Mouse (Mus musculus) thymus, adult 2 months (tissue): ENCODE data around the gene E330017A01Rik.

Experiments used
- CTCF ChIP-seq: fragments of 200-500 bp; IDR thresholded peaks from 2 replicates; pipeline ENCODE4 v1.5.1; 2012; ENCODE audit warnings: mild to moderate bottlenecking, control low read depth, low read length, moderate library complexity, borderline replicate concordance; ENCODE audit not compliant: control insufficient read depth, poor library complexity, insufficient read depth; ENCODE audit errors: extremely low read depth
- POLR2A ChIP-seq: fragments of 200-500 bp; IDR thresholded peaks from 2 replicates; pipeline ENCODE4 v1.6.1; 2012; ENCODE audit warnings: mild to moderate bottlenecking, low read length, control low read depth, moderate library complexity; ENCODE audit not compliant: control insufficient read depth, poor library complexity, insufficient read depth; ENCODE audit errors: extremely low read depth

GRCm38 (mm10) chr16:58635866-58636265 is 2.7 kb downstream of the E330017A01Rik start:
- TF ChIP-seq POLR2A (no peak), CTCF (no peak)
